Mouse (Mus musculus) heart, postnatal 0 days (tissue): ENCODE data around the gene Tbx6. TPM values are rescaled to one million over a fixed set of nuclear protein-coding genes. Genes with fewer than 3 reads are reported as not detected.

ENCODE experiments used
- ATAC-seq: fragments of 200-750 bp; cut with Nextera tagmentation; 2 replicates; pipeline ENCODE4 v1.8.0; 2017; ENCODE audit warnings: low read depth, moderate number of reproducible peaks, moderate library complexity; ENCODE audit not compliant: insufficient read depth
- DNase-seq: peaks from one replicate; pipeline ENCODE4 v3.0.0-alpha.2; 2016; ENCODE audit warnings: low spot score
- H3K27ac ChIP-seq: fragments of 300-500 bp; sonication (generic); 2 replicates; pipeline ENCODE4 v1.5.1; 2014; ENCODE audit warnings: low read depth, mild to moderate bottlenecking
- H3K27me3 ChIP-seq: fragments of 300-500 bp; sonication (generic); 2 replicates; pipeline ENCODE4 v1.6.1; 2014; ENCODE audit warnings: low read length, mixed read lengths; ENCODE audit not compliant: control insufficient read depth, insufficient read depth
- H3K36me3 ChIP-seq: fragments of 300-500 bp; sonication (generic); replicated peaks from 2 replicates; pipeline ENCODE4 v1.6.1; 2014; ENCODE audit warnings: low read length, mixed read lengths; ENCODE audit not compliant: control insufficient read depth, insufficient read depth
- H3K4me1 ChIP-seq: fragments of 300-500 bp; sonication (generic); 2 replicates; pipeline ENCODE4 v1.6.1; 2014; ENCODE audit warnings: antibody characterized with exemption; ENCODE audit not compliant: control insufficient read depth, insufficient read depth
- H3K4me2 ChIP-seq: fragments of 300-500 bp; sonication (generic); 2 replicates; pipeline ENCODE4 v1.6.1; 2014; ENCODE audit warnings: low read depth, mild to moderate bottlenecking, low read length, moderate library complexity
- H3K4me3 ChIP-seq: fragments of 300-500 bp; sonication (generic); 2 replicates; pipeline ENCODE4 v1.5.1; 2014; ENCODE audit warnings: low read depth, low read length
- H3K9ac ChIP-seq: fragments of 300-500 bp; sonication (generic); replicated peaks from 2 replicates; pipeline ENCODE4 v1.6.1; 2014; ENCODE audit warnings: low read depth, low read length, mixed read lengths
- H3K9me3 ChIP-seq: fragments of 300-500 bp; sonication (generic); replicated peaks from 2 replicates; pipeline ENCODE4 v1.6.1; 2016; ENCODE audit warnings: low read length; ENCODE audit not compliant: control insufficient read depth
- CTCF ChIP-seq: IDR thresholded peaks from 2 replicates; pipeline ENCODE4 v1.5.1; 2016; ENCODE audit warnings: antibody characterized with exemption, control low read depth, low read depth
- EP300 ChIP-seq: IDR thresholded peaks from 2 replicates; pipeline ENCODE4 v1.6.1; 2016; ENCODE audit warnings: antibody characterized with exemption, low read depth
- WGBS: fragments of 180-500 bp; shearing (Covaris S2); extraction: QIAGEN DNeasy Blood & Tissue Kit; methylation state at CpG from one replicate; pipeline ENCODE4 v1.1.7; 2014; 5-methylcytosine and 5-hydroxymethylcytosine counted together
- polyA plus RNA-seq: library from polyadenylated mRNA; unstranded; fragments of >200 nt; fragmentation: Nextera tagmentation; extraction: Ambion mirVana; gene quantifications from 2 replicates; pipeline ENCODE4 v1.2.1, GENCODE M21; 2015
- total RNA-seq: library from RNA; depleted of rRNA; stranded (reverse); fragments of >200 nt; gene quantifications from 2 replicates; pipeline ENCODE4 v1.2.3, GENCODE M21; 2014; ENCODE audit warnings: low replicate concordance

The Tbx6 gene
- total and polyA plus RNA-seq, 2 experiments from 2014 or later = 0.23 TPM; not detected in 1

GRCm38 (mm10) chr7:126760956-126761355 lies 20.3 kb upstream of the Tbx6 start:
- 57% methylated on average over 4 of the region's 4 CpGs for WGBS
- Histone ChIP-seq H3K9me3 (no peaks in the 10 kb centered on the region), H3K4me2 (peak overlapping the region; percentile 91), H3K4me1 (peaks cover 9% of the 10 kb centered on the region; the same call in 1 of the 2 replicates), H3K27me3 (no peaks in the 10 kb centered on the region), H3K4me3 (peak overlapping the region; percentile 82; the same call in 1 of the 2 replicates), H3K27ac (peak overlapping the region; percentile 94), H3K36me3 (peaks cover 31% of the 10 kb centered on the region), H3K9ac (peak overlapping the region; percentile 87; the same call in 1 of the 2 replicates)
- DNase-seq (no peak), ATAC-seq (no peak)
- TF ChIP-seq CTCF = no peak
- TF ChIP-seq EP300 = no peak

GRCm38 (mm10) chr7:126761529-126762067 lies 19.7 kb upstream of the Tbx6 start:
- H3K4me1 ChIP-seq = peaks cover 9% of the 10 kb centered on the region; the same call in 1 of the 2 replicates
- TF ChIP-seq EP300 = no peak
- no peak for TF ChIP-seq CTCF
- H3K36me3 ChIP-seq = peaks cover 36% of the 10 kb centered on the region
- H3K27me3 ChIP-seq = no peaks in the 10 kb centered on the region
- H3K9me3 ChIP-seq = no peaks in the 10 kb centered on the region
- WGBS = 58% methylated on average over 6 of the region's 6 CpGs
- H3K4me3 ChIP-seq = no peak overlapping the region
- no peak overlapping the region for H3K9ac ChIP-seq
- peak overlapping the region; percentile 91; the same call in 1 of the 2 replicates for H3K4me2 ChIP-seq
- H3K27ac ChIP-seq = peak overlapping the region; percentile 94
- ATAC-seq = no peak
- DNase-seq = no peak

GRCm38 (mm10) chr7:126762471-126763008 lies 18.7 kb upstream of the Tbx6 start:
- peaks cover 9% of the 10 kb centered on the region; the same call in 1 of the 2 replicates for H3K4me1 ChIP-seq
- H3K9me3 ChIP-seq = no peaks in the 10 kb centered on the region
- 45% methylated on average over 17 of the region's 17 CpGs for WGBS
- ATAC-seq = no peak
- no peaks in the 10 kb centered on the region for H3K27me3 ChIP-seq
- no peak overlapping the region for H3K4me2 ChIP-seq
- H3K4me3 ChIP-seq = no peak overlapping the region
- H3K9ac ChIP-seq = no peak overlapping the region
- TF ChIP-seq CTCF (no peak), EP300 (no peak)
- H3K36me3 ChIP-seq = peaks cover 45% of the 10 kb centered on the region
- H3K27ac ChIP-seq = no peak overlapping the region
- DNase-seq = no peak

- Histone ChIP-seq H3K4me1 (peaks cover 8% of the 10 kb centered on the region; the same call in 1 of the 2 replicates), H3K9ac (no peak overlapping the region), H3K4me3 (no peak overlapping the region), H3K27ac (no peak overlapping the region), H3K27me3 (no peaks in the 10 kb centered on the region), H3K36me3 (peaks cover 74% of the 10 kb centered on the region), H3K4me2 (no peak overlapping the region), H3K9me3 (no peaks in the 10 kb centered on the region)
- WGBS = 83% methylated on average over 9 of the region's 9 CpGs
- no peak for ATAC-seq
- no peak for DNase-seq
- TF ChIP-seq CTCF (no peak), EP300 (no peak)
Observed at GRCm38 (mm10) chr7:126765540-126765939, 15.7 kb upstream of the Tbx6 start.

GRCm38 (mm10) chr7:126766201-126766600 lies 15.1 kb upstream of the Tbx6 start, which contains the start of gene Gdpd3:
Gdpd3 (plus strand) TSS chr7:126766334.
- Histone ChIP-seq H3K4me1 (peaks cover 1% of the 10 kb centered on the region; the same call in 1 of the 2 replicates), H3K4me3 (no peak within 1 kb of the TSS), H3K9me3 (no peaks in the 10 kb centered on the region), H3K27me3 (no peaks in the 10 kb centered on the region), H3K9ac (no peak within 1 kb of the TSS), H3K27ac (no peak within 1 kb of the TSS), H3K36me3 (peaks cover 81% of the 10 kb centered on the region), H3K4me2 (no peak within 1 kb of the TSS)
- 87% methylated on average over 16 of the region's 16 CpGs for WGBS
- no peak for DNase-seq
- ATAC-seq = no peak; the same call in 1 of the 2 replicates
- no peak for TF ChIP-seq EP300
- no peak for TF ChIP-seq CTCF
